Mouse (Mus musculus) myocyte (in vitro differentiated cells): Measurements from ENCODE around the gene Myl10.
"Not testable (repeated sequence)": the region's sequence is repeated elsewhere in the genome, so short reads cannot be mapped to it uniquely, and the experiment has no call there.

Source experiments
- E2F4 ChIP-seq: IDR thresholded peaks from one replicate; pipeline ENCODE4 v1.6.1; 2011; ENCODE audit warnings: mild to moderate bottlenecking, control low read depth, moderate library complexity; ENCODE audit not compliant: insufficient read depth
- POLR2AphosphoS2 ChIP-seq: IDR thresholded peaks from one replicate; pipeline ENCODE4 v1.6.1; 2011; ENCODE audit warnings: low read depth, control low read depth; ENCODE audit not compliant: insufficient read length
- USF1 ChIP-seq: IDR thresholded peaks from one replicate; pipeline ENCODE4 v1.6.1; 2011; ENCODE audit warnings: low read depth, mild to moderate bottlenecking, control low read depth, moderate library complexity

DNA sequence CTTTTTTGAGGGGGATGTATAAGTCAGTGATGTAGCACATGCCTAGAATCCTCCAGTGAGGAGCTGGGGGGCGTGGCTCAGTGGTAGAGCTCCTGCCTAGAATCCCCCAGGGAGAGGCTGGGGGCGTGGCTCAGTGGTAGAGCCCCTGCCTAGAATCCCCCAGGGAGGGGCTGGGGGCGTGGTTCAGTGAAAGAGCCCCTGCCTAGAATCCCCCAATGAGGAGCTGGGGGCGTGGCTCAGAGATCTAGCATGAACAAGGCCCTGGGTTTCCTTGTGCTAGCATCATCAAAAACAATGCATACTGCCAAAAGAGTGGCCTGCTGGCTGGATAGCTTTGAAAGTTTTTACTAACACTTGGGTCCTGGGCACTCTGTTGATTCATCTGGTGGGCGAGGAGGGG, 32.2 kb upstream of the Myl10 start:
- TF ChIP-seq USF1, E2F4, POLR2AphosphoS2: not testable (repeated sequence)
